Mouse (Mus musculus): ENCODE data around the gene Usp7.

GRCm38 (mm10) chr16:8831241-8831640, 39.1 kb upstream of the Usp7 start:
- no peak for TF ChIP-seq CTCF (IDR thresholded peaks at IDR 0.05; ENCODE audit: low read depth)
- no peak for TF ChIP-seq EP300 (IDR thresholded peaks at IDR 0.05; ENCODE audit: low read depth)

All from liver, embryonic 14.5 days (tissue).